Mouse (Mus musculus) frontal cortex, postnatal 14 days (tissue): ENCODE measurements around the gene Serpinf1.
A peak's percentile ranks its signal among the peaks of the same experiment; 100 is the strongest.

Experiments
- DNase-seq, 2 experiments: peaks; one replicate each; pipeline ENCODE4 v3.0.0; 2022; ENCODE audit warnings: low spot score in 2 of 2

The Serpinf1 gene

GRCm38 (mm10) chr11:75422013-75422792, at the start of gene Serpinf1:
Gene Serpinf1, minus strand, starts transcription at chr11:75422701.
- no peak for DNase-seq

GRCm38 (mm10) chr11:75470675-75471074, 48.2 kb upstream of the Serpinf1 start:
- no peak for DNase-seq

- DNase-seq = no peak
Observed at GRCm38 (mm10) chr11:75469261-75469660, 46.8 kb upstream of the Serpinf1 start.

GRCm38 (mm10) chr11:75468410-75468809, 45.9 kb upstream of the Serpinf1 start:
- DNase-seq = no peak

- DNase-seq = no peak
Observed at GRCm38 (mm10) chr11:75467512-75468215, 45.2 kb upstream of the Serpinf1 start.

GRCm38 (mm10) chr11:75466731-75467505, 44.4 kb upstream of the Serpinf1 start:
- no peak for DNase-seq

GRCm38 (mm10) chr11:75465051-75465450, 42.5 kb upstream of the Serpinf1 start:
- no peak for DNase-seq

GRCm38 (mm10) chr11:75464417-75464816, 41.9 kb upstream of the Serpinf1 start:
- no peak for DNase-seq

GRCm38 (mm10) chr11:75463624-75464023, 41.1 kb upstream of the Serpinf1 start:
- DNase-seq = no peak

GRCm38 (mm10) chr11:75462865-75463336, 40.4 kb upstream of the Serpinf1 start:
- DNase-seq = peak in 1 of 2 experiments; percentile 57

GRCm38 (mm10) chr11:75462253-75462783, 39.8 kb upstream of the Serpinf1 start:
- peak in 1 of 2 experiments; percentile 55 for DNase-seq

GRCm38 (mm10) chr11:75461743-75462252, 39.3 kb upstream of the Serpinf1 start:
- no peak for DNase-seq

GRCm38 (mm10) chr11:75460844-75461742, 38.6 kb upstream of the Serpinf1 start, which contains the start of gene Tlcd2:
Gene Tlcd2, plus strand, starts transcription at chr11:75461715.
- DNase-seq = peak; percentile 99 to 100

GRCm38 (mm10) chr11:75460103-75460843, 37.8 kb upstream of the Serpinf1 start:
- DNase-seq = peak; percentile 89 to 92

GRCm38 (mm10) chr11:75459751-75460102, 37.2 kb upstream of the Serpinf1 start:
- no peak for DNase-seq

- DNase-seq = no peak
Observed at GRCm38 (mm10) chr11:75459141-75459711, 36.7 kb upstream of the Serpinf1 start.

GRCm38 (mm10) chr11:75458628-75459041, 36.1 kb upstream of the Serpinf1 start:
- no peak for DNase-seq

- no peak for DNase-seq
Observed at GRCm38 (mm10) chr11:75458169-75458568, 35.7 kb upstream of the Serpinf1 start.

GRCm38 (mm10) chr11:75456440-75456871, 34.0 kb upstream of the Serpinf1 start:
- DNase-seq = no peak
